Mouse (Mus musculus) right cerebral cortex, adult 2 months (tissue): Measurements from ENCODE around the gene Opcml.
A peak's percentile ranks its signal among the peaks of the same experiment; 100 is the strongest.

Experiments used
- DNase-seq, 2 experiments: peaks; one replicate each; pipeline ENCODE4 v3.0.0; 2021 to 2022; ENCODE audit warnings: low spot score in 2 of 2

The Opcml gene

GRCm38 (mm10) chr9:28319021-28319755, 528.6 kb downstream of the Opcml start:
- DNase-seq = no peak

- no peak for DNase-seq
These were observed 529.2 kb downstream of the Opcml start for GRCm38 (mm10) chr9:28319802-28320201.

GRCm38 (mm10) chr9:28327985-28328384, 537.4 kb downstream of the Opcml start:
- peak; percentile 25 to 42 for DNase-seq

- no peak for DNase-seq
These were observed 537.9 kb downstream of the Opcml start for GRCm38 (mm10) chr9:28328434-28328833.

- no peak for DNase-seq
These were observed 538.9 kb downstream of the Opcml start for GRCm38 (mm10) chr9:28329477-28329876.

- DNase-seq = peak; percentile 59 to 60
These were observed 546.1 kb downstream of the Opcml start for GRCm38 (mm10) chr9:28336511-28337208.

GRCm38 (mm10) chr9:28337837-28338236, 547.3 kb downstream of the Opcml start:
- DNase-seq = no peak

- DNase-seq = no peak
These were observed 564.4 kb downstream of the Opcml start for GRCm38 (mm10) chr9:28354978-28355377.

GRCm38 (mm10) chr9:28357946-28358345, 567.4 kb downstream of the Opcml start:
- no peak for DNase-seq

GRCm38 (mm10) chr9:28360691-28361090, 570.1 kb downstream of the Opcml start:
- DNase-seq = no peak

GRCm38 (mm10) chr9:28364473-28365159, 574.0 kb downstream of the Opcml start:
- peak in 1 of 2 experiments; percentile 10 for DNase-seq

- no peak for DNase-seq
These were observed 574.5 kb downstream of the Opcml start for GRCm38 (mm10) chr9:28365160-28365473.

GRCm38 (mm10) chr9:28386527-28387175, 596.1 kb downstream of the Opcml start:
- DNase-seq = peak; percentile 77 to 79

- no peak for DNase-seq
These were observed 604.6 kb downstream of the Opcml start for GRCm38 (mm10) chr9:28395222-28395621.

GRCm38 (mm10) chr9:28395638-28396037, 605.1 kb downstream of the Opcml start:
- DNase-seq = no peak

- DNase-seq = peak; percentile 71 to 72
These were observed 612.4 kb downstream of the Opcml start for GRCm38 (mm10) chr9:28402770-28403650.

GRCm38 (mm10) chr9:28403831-28404562, 613.4 kb downstream of the Opcml start:
- peak; percentile 86 to 88 for DNase-seq

GRCm38 (mm10) chr9:28404616-28405015, 614.0 kb downstream of the Opcml start:
- no peak for DNase-seq

GRCm38 (mm10) chr9:28405816-28406215, 615.2 kb downstream of the Opcml start:
- peak in 1 of 2 experiments; percentile 71 for DNase-seq

GRCm38 (mm10) chr9:28420808-28421207, 630.2 kb downstream of the Opcml start:
- DNase-seq = no peak
